Mouse (Mus musculus): Measurements from ENCODE around the gene Slc24a3.

- TF ChIP-seq GATA1 (IDR thresholded peaks at IDR 0.05; ENCODE audit: borderline replicate concordance, low read length) = no peak
- TF ChIP-seq FLI1 (IDR thresholded peaks at IDR 0.05; ENCODE audit: low read length) = no peak
Measured at GRCm38 (mm10) chr2:145680141-145680540, 512.6 kb downstream of the Slc24a3 start.
